Mouse (Mus musculus) kidney, embryonic 14.5 days (tissue): ENCODE data around the gene Vps26a. TPM values are rescaled to one million over a fixed set of nuclear protein-coding genes. Genes with fewer than 3 reads are reported as not detected.
"Not testable (repeated sequence)": the region's sequence is repeated elsewhere in the genome, so short reads cannot be mapped to it uniquely, and the experiment has no call there.

Experiments
- ATAC-seq: fragments of 200-750 bp; cut with Nextera tagmentation; 2 replicates; pipeline ENCODE4 v1.8.0; 2017; ENCODE audit warnings: moderate number of reproducible peaks, mild to moderate bottlenecking, moderate TSS enrichment, moderate library complexity; ENCODE audit not compliant: low FRiP score, low TSS enrichment
- H3K27ac ChIP-seq: fragments of 300-500 bp; sonication (generic); 2 replicates; pipeline ENCODE4 v1.5.1; 2014; ENCODE audit warnings: low read depth, mild to moderate bottlenecking, low read length, moderate library complexity, mixed read lengths
- H3K27me3 ChIP-seq: fragments of 300-500 bp; sonication (generic); 2 replicates; pipeline ENCODE4 v1.6.1; 2014; ENCODE audit warnings: mild to moderate bottlenecking, low read length; ENCODE audit not compliant: control insufficient read depth, insufficient read depth
- H3K36me3 ChIP-seq: fragments of 300-500 bp; sonication (generic); 2 replicates; pipeline ENCODE4 v1.6.1; 2014; ENCODE audit warnings: low read length, mixed read lengths; ENCODE audit not compliant: control insufficient read depth, insufficient read depth
- H3K4me1 ChIP-seq: fragments of 300-500 bp; sonication (generic); 2 replicates; pipeline ENCODE4 v1.6.1; 2014; ENCODE audit warnings: low read length, mixed read lengths; ENCODE audit not compliant: control insufficient read depth, insufficient read depth
- H3K4me2 ChIP-seq: fragments of 300-500 bp; sonication (generic); replicated peaks from 2 replicates; pipeline ENCODE4 v1.6.1; 2014; ENCODE audit warnings: low read depth, mild to moderate bottlenecking, low read length
- H3K4me3 ChIP-seq: fragments of 300-500 bp; sonication (generic); 2 replicates; pipeline ENCODE4 v1.5.1; 2014; ENCODE audit warnings: mild to moderate bottlenecking, low read length
- H3K9ac ChIP-seq: fragments of 300-500 bp; sonication (generic); 2 replicates; pipeline ENCODE4 v1.6.1; 2014; ENCODE audit warnings: low read depth, mild to moderate bottlenecking, low read length, moderate library complexity
- H3K9me3 ChIP-seq: fragments of 300-500 bp; sonication (generic); 2 replicates; pipeline ENCODE4 v1.6.1; 2016; ENCODE audit warnings: low read length; ENCODE audit not compliant: control insufficient read depth
- WGBS: fragments of 180-500 bp; shearing (Covaris S2); extraction: QIAGEN DNeasy Blood & Tissue Kit; methylation state at CpG from one replicate; pipeline ENCODE4 v1.1.7; 2014; 5-methylcytosine and 5-hydroxymethylcytosine counted together
- polyA plus RNA-seq: library from polyadenylated mRNA; unstranded; fragments of >200 nt; fragmentation: Nextera tagmentation; extraction: Ambion mirVana; gene quantifications from 2 replicates; pipeline ENCODE4 v1.2.1, GENCODE M21; 2014

Gene Vps26a
- polyA plus RNA-seq, 1 experiment from 2014 or later: 83.4 TPM

- 65% methylated on average over 12 of the region's 12 CpGs for WGBS
- H3K36me3 ChIP-seq: no peaks in the 10 kb centered on the region
- no peaks in the 10 kb centered on the region; the same call in 1 of the 2 replicates for H3K27me3 ChIP-seq
- no peaks in the 10 kb centered on the region for H3K9me3 ChIP-seq
- no peaks in the 10 kb centered on the region for H3K4me1 ChIP-seq
- H3K4me3 ChIP-seq: no peak overlapping the region
- H3K4me2 ChIP-seq: no peak overlapping the region
- no peak overlapping the region for H3K9ac ChIP-seq
- H3K27ac ChIP-seq: no peak overlapping the region
- ATAC-seq: no peak
Observed at GRCm38 (mm10) chr10:62503836-62504628, 17.4 kb upstream of the Vps26a start.

GRCm38 (mm10) chr10:62503353-62503752 is 16.7 kb upstream of the Vps26a start:
- Histone ChIP-seq H3K9ac (no peak overlapping the region), H3K27ac (no peak overlapping the region), H3K4me2 (no peak overlapping the region)

DNA sequence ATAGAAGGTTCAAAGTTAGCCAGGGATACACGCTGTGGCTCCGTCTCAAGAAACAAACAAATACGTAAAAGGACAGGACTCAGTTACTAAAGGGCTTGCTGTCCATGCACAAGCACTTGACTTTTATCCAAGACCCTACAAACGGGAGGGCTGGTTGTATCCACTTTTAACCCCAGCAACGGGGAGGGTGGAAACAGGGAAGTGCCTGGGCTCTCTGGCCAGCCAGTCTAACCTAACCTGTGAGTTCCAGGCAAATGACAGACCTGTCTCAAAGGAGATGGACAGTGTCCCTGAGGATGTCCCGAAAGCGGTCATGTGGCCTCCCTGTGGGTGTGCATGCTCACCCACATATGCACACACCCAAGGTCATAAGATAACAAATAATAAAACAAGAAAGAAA is 15.3 kb upstream of the Vps26a start:
- no peak overlapping the region for H3K27ac ChIP-seq
- H3K4me1 ChIP-seq: no peaks in the 10 kb centered on the region
- no peak overlapping the region for H3K4me3 ChIP-seq
- no peak overlapping the region for H3K4me2 ChIP-seq
- no peaks in the 10 kb centered on the region for H3K27me3 ChIP-seq
- no peak for ATAC-seq
- H3K9me3 ChIP-seq: no peaks in the 10 kb centered on the region
- H3K9ac ChIP-seq: no peak overlapping the region
- H3K36me3 ChIP-seq: no peaks in the 10 kb centered on the region
- 81% methylated on average over 7 of the region's 7 CpGs for WGBS

More at GRCm38 (mm10) chr10:62503353-62503752, 16.7 kb upstream of the Vps26a start:
- H3K4me1 ChIP-seq: no peaks in the 10 kb centered on the region
- WGBS: 65% methylated on average over 4 of the region's 4 CpGs
- H3K36me3 ChIP-seq: no peaks in the 10 kb centered on the region
- H3K9me3 ChIP-seq: no peaks in the 10 kb centered on the region
- no peak for ATAC-seq
- no peak overlapping the region for H3K4me3 ChIP-seq
- no peaks in the 10 kb centered on the region; the same call in 1 of the 2 replicates for H3K27me3 ChIP-seq

DNA sequence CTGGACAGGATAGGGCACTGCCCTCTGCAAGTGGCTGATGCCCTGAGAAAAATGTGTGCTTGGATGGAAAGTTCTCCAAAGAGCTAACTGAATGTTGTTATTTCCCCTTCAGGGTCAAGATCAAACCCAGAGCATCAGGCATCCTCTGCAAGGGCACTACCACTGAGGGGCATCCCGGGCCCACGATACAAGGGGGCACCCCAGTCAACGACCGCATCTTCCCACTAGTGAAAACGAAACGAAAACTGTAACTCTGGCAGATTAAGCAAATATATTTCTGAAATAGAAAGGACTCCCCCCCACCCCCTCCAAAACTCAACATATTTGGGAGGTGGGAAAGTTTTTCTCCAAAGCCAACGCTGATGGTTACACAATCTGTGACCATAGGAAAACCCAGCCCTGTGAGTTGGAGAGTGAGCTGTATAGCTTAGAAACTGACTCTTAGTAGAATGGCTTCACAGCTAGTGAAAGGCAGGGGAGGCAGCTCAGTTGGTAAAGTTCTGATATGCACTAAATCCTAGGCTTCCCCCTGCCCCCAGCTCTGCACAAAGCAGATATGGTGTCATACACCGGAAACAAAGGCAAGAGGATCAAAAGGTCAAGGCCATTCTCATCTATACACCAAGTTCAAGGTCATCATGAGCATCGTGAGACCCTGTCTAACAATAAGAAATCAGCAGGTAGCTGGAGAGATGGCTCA is 14.5 kb upstream of the Vps26a start:
- no peaks in the 10 kb centered on the region for H3K4me1 ChIP-seq
- H3K4me3 ChIP-seq: no peak overlapping the region
- H3K36me3 ChIP-seq: no peaks in the 10 kb centered on the region
- H3K9ac ChIP-seq: no peak overlapping the region
- WGBS: 92% methylated on average over 9 of the region's 9 CpGs
- no peaks in the 10 kb centered on the region for H3K9me3 ChIP-seq
- no peaks in the 10 kb centered on the region for H3K27me3 ChIP-seq
- ATAC-seq: 0 out of 2 replicates have a peak, but pooled peaks have one; percentile 10
- no peak overlapping the region for H3K27ac ChIP-seq
- no peak overlapping the region for H3K4me2 ChIP-seq

- Histone ChIP-seq H3K9me3 (no peaks in the 10 kb centered on the region), H3K27me3 (no peaks in the 10 kb centered on the region), H3K4me3 (no peak overlapping the region), H3K27ac (no peak overlapping the region), H3K9ac (no peak overlapping the region), H3K4me2 (no peak overlapping the region), H3K4me1 (no peaks in the 10 kb centered on the region), H3K36me3 (no peaks in the 10 kb centered on the region)
- WGBS: 25% methylated on average over 15 of the region's 15 CpGs
- peak; percentile 61 for ATAC-seq
Observed at GRCm38 (mm10) chr10:62500088-62500915, 13.7 kb upstream of the Vps26a start.

DNA sequence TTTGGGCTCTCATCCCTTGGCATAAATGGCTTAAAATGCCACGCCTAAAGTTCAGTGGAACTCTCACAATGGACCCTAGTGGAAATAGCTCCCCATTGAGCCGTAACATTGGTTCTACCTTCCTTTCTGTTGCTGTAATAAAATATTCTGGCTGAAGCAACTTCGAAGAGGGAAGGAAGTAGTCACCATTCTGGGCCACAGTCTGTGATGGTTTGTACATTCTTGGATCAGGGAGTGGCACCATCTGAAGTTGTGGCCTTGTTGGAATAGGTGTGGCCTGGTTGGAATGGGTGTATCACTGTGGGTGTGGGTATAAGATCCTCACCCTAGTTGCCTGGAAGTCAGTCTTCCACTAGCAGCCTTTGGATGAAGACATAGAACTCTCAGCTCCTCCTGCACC is 5.1 kb upstream of the Vps26a start:
- H3K9me3 ChIP-seq, H3K9ac ChIP-seq, H3K4me2 ChIP-seq, ATAC-seq, H3K4me1 ChIP-seq, H3K4me3 ChIP-seq, H3K36me3 ChIP-seq, H3K27me3 ChIP-seq, H3K27ac ChIP-seq: not testable (repeated sequence)
- WGBS: 86% methylated on average over 3 of the region's 3 CpGs

DNA sequence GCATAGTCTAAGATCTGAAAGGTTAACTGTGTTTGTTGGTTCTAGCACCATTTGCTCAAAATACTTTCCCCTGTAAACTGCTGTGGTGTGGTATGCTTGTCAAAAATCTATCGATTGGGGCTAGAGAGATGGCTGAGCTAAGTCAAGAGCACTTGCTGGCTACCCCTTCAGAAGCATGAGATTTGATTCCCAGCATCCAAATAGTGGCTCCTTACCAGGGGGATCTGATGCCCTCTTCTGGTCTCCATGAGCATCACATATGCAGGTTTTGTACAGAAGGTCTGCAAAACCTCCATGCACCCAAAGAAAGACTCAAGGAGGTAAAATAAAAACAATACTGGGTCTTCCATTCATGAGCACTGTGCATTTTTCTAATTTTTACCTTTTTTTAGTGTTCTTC is 1.7 kb upstream of the Vps26a start:
- Histone ChIP-seq H3K9me3 (no peaks in the 10 kb centered on the region), H3K27ac (no peak overlapping the region), H3K4me2 (no peak overlapping the region), H3K4me3 (no peak overlapping the region), H3K27me3 (no peaks in the 10 kb centered on the region), H3K36me3 (no peaks in the 10 kb centered on the region), H3K4me1 (peaks cover 3% of the 10 kb centered on the region; the same call in 1 of the 2 replicates), H3K9ac (no peak overlapping the region)
- WGBS: 6% methylated on average over 1 of the region's 1 CpGs
- no peak for ATAC-seq

GRCm38 (mm10) chr10:62485878-62486582 is 575 bp downstream of the Vps26a start:
- no peaks in the 10 kb centered on the region for H3K36me3 ChIP-seq
- peak; percentile 85 for ATAC-seq

More at GRCm38 (mm10) chr10:62485878-62486582, 575 bp downstream of the Vps26a start:
- Histone ChIP-seq H3K9ac (peak overlapping the region; percentile 80), H3K4me2 (peak overlapping the region; percentile 51), H3K4me3 (peak overlapping the region; percentile 69), H3K27ac (peak overlapping the region; percentile 68; the same call in 1 of the 2 replicates), H3K4me1 (peaks cover 3% of the 10 kb centered on the region; the same call in 1 of the 2 replicates), H3K27me3 (no peaks in the 10 kb centered on the region), H3K9me3 (no peaks in the 10 kb centered on the region)
- WGBS: under 1% methylated on average over 42 of the region's 48 CpGs
